8 mouse cellular contexts compared by ENCODE assay signal in genomic region chr11:120231379-120231778, GRCm38 (mm10). TPM values are rescaled to one million over a fixed set of nuclear protein-coding genes. Genes with fewer than 3 reads are reported as not detected.
DNase-seq lines count a peak whose midpoint lies in the region; ATAC-seq lines count a peak whose summit lies in the region.

No protein-coding gene starts in this region.

- H3K4me3 ChIP-seq in hindbrain, embryonic 10.5 days = peak overlapping the region; percentile 73

- ATAC-seq in frontal cortex, adult (ENCODE audit: low TSS enrichment) = peak; percentile 40

- H3K27ac ChIP-seq in hindbrain, embryonic 10.5 days = peak overlapping the region; percentile 100

- peaks cover 4% of the 10 kb centered on the region; the same call in 1 of the 2 replicates for H3K36me3 ChIP-seq in hindbrain, embryonic 10.5 days

- peak; percentile 100 for DNase-seq in MN1 (ENCODE audit: low spot score)
- peak; percentile 100 for DNase-seq in cerebellum, adult 9-10 months
- peak; percentile 100 for DNase-seq in hindbrain, embryonic 10.5 days (ENCODE audit: low spot score)
- peak; percentile 100 for DNase-seq in layer of hippocampus, postnatal 10 days (ENCODE audit: low spot score in 2 of 2)
- peak; percentile 100 for DNase-seq in lung, postnatal 10 days
- DNase-seq in ovary, postnatal 36 days (ENCODE audit: low spot score) = peak; percentile 99
- DNase-seq in thymus, postnatal 25 days = peak; percentile 87

- WGBS in hindbrain, embryonic 10.5 days = under 1% methylated on average over 27 of the region's 27 CpGs

- peaks cover 4% of the 10 kb centered on the region; the same call in 1 of the 2 replicates for H3K27me3 ChIP-seq in hindbrain, embryonic 10.5 days (ENCODE audit: insufficient read depth, poor library complexity, severe bottlenecking)

- H3K9me3 ChIP-seq in hindbrain, embryonic 10.5 days = no peaks in the 10 kb centered on the region

- peaks cover 57% of the 10 kb centered on the region for H3K4me1 ChIP-seq in hindbrain, embryonic 10.5 days (replicated peaks)

RNA-seq across cellular contexts. Expression of gene Bahcc1, which starts 1.4 kb away (rescaled TPM):
- 17.0 and 18.8 TPM in 2 replicates for polyA plus RNA-seq in hindbrain, embryonic 10.5 days (2016; fragmentation: Nextera tagmentation; extraction: Ambion mirVana)
- 10 to 100 TPM; 21.9 to 26.0 TPM for total RNA-seq in layer of hippocampus, postnatal 10 days (2021)

Comparison
In these comparisons a context has a peak if more than half of its experiments do, and no peak if none do; other contexts are left out.
1. Peak in every context shown above with its lines: DNase-seq, ATAC-seq, H3K4me3 ChIP-seq and H3K27ac ChIP-seq.